Mouse (Mus musculus) forebrain, embryonic 13.5 days (tissue): ENCODE data around the gene Impg1. TPM values are rescaled to one million over a fixed set of nuclear protein-coding genes. Genes with fewer than 3 reads are reported as not detected.
A peak's percentile ranks its signal among the peaks of the same experiment; 100 is the strongest.
"Not testable (repeated sequence)": the region's sequence is repeated elsewhere in the genome, so short reads cannot be mapped to it uniquely, and the experiment has no call there.

Experiments used
- ATAC-seq: fragments of 200-750 bp; cut with Nextera tagmentation; 2 replicates; pipeline ENCODE4 v1.8.0; 2017
- H3K27ac ChIP-seq: fragments of 300-500 bp; sonication (generic); 2 replicates; pipeline ENCODE4 v1.5.1; 2015; ENCODE audit warnings: inconsistent platforms, mild to moderate bottlenecking, moderate library complexity
- H3K27me3 ChIP-seq: fragments of 300-500 bp; sonication (generic); 2 replicates; pipeline ENCODE4 v1.6.1; 2015; ENCODE audit warnings: mild to moderate bottlenecking, inconsistent platforms
- H3K36me3 ChIP-seq: fragments of 300-500 bp; sonication (generic); 2 replicates; pipeline ENCODE4 v1.6.1; 2015; ENCODE audit warnings: mild to moderate bottlenecking, inconsistent platforms; ENCODE audit not compliant: poor library complexity, severe bottlenecking
- H3K4me1 ChIP-seq: fragments of 300-500 bp; sonication (generic); 2 replicates; pipeline ENCODE4 v1.6.1; 2015; ENCODE audit warnings: inconsistent platforms
- H3K4me2 ChIP-seq: fragments of 300-500 bp; sonication (generic); 2 replicates; pipeline ENCODE4 v1.6.1; 2015; ENCODE audit warnings: inconsistent platforms, mild to moderate bottlenecking, moderate library complexity
- H3K4me3 ChIP-seq: fragments of 300-500 bp; sonication (generic); 2 replicates; pipeline ENCODE4 v1.5.1; 2015; ENCODE audit warnings: mild to moderate bottlenecking, inconsistent platforms
- H3K9ac ChIP-seq: fragments of 300-500 bp; sonication (generic); 2 replicates; pipeline ENCODE4 v1.6.1; 2015; ENCODE audit warnings: mild to moderate bottlenecking, inconsistent platforms
- H3K9me3 ChIP-seq: fragments of 300-500 bp; sonication (generic); replicated peaks from 2 replicates; pipeline ENCODE4 v1.6.1; 2016; ENCODE audit warnings: inconsistent platforms
- WGBS: fragments of 180-500 bp; shearing (Covaris S2); methylation state at CpG from one replicate; pipeline ENCODE4 v1.1.7; 2015; 5-methylcytosine and 5-hydroxymethylcytosine counted together
- polyA plus RNA-seq: library from polyadenylated mRNA; unstranded; fragments of >200 nt; fragmentation: Nextera tagmentation; extraction: Ambion mirVana; gene quantifications from 2 replicates; pipeline ENCODE4 v1.2.1, GENCODE M21; 2015

Gene Impg1
- polyA plus RNA-seq, 1 experiment from 2014 or later = not detected

DNA sequence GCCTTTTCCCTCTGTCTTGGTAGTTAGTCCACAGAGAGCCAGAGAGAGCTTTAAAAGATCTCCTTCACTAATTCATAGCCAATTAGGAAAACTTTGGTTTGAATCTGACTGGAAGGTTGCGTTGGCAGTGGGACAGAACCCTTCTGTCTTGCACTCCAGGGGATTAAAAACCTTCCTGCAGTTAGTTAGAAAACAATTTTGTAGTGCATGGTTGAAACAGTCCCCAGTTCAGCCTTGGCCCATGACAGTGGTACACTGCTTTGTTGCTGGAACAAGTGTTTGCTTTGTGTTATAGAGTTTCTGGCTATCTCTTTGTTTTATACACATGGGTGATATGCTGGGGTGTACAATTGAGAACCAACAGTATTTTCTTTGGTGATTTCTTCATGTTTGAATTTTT lies 124.4 kb downstream of the Impg1 start:
- no peak overlapping the region for H3K4me2 ChIP-seq
- H3K36me3 ChIP-seq = no peaks in the 10 kb centered on the region
- no peak overlapping the region for H3K4me3 ChIP-seq
- H3K27me3 ChIP-seq = no peaks in the 10 kb centered on the region
- no peak overlapping the region for H3K9ac ChIP-seq
- peak; percentile 61; the same call in 1 of the 2 replicates for ATAC-seq
- H3K4me1 ChIP-seq = no peaks in the 10 kb centered on the region
- 23% methylated on average over 1 of the region's 1 CpGs for whole genome bisulfite sequencing
- no peak overlapping the region for H3K27ac ChIP-seq
- no peaks in the 10 kb centered on the region for H3K9me3 ChIP-seq

DNA sequence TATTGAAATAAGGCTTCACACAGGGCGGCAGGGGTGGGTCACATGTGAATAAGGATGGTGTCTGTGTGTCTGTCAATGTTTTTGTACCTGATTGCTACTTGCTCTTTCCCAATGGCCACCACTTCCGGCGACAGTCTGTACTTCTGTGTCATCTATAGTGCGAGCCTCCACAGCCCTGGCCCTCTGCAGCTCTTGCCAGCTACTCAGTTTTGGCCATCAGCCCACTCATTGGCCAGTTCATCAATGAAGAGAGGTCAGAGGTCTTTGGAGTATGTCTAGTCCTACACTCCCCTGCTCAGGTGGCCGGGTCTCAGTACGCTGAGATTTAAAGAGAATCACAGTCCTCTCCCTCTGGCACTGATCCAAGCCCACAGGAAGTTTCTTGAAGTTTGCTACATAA lies 127.3 kb downstream of the Impg1 start:
- H3K4me1 ChIP-seq = no peaks in the 10 kb centered on the region
- no peak overlapping the region for H3K9ac ChIP-seq
- H3K27me3 ChIP-seq = 0 out of 2 replicates have a peak, but pooled peaks cover 2% of the 10 kb centered on the region
- WGBS = 90% methylated on average over 6 of the region's 6 CpGs
- no peak for ATAC-seq
- H3K4me3 ChIP-seq = no peak overlapping the region
- H3K9me3 ChIP-seq = no peaks in the 10 kb centered on the region
- no peak overlapping the region for H3K4me2 ChIP-seq
- H3K36me3 ChIP-seq = no peaks in the 10 kb centered on the region
- no peak overlapping the region for H3K27ac ChIP-seq

DNA sequence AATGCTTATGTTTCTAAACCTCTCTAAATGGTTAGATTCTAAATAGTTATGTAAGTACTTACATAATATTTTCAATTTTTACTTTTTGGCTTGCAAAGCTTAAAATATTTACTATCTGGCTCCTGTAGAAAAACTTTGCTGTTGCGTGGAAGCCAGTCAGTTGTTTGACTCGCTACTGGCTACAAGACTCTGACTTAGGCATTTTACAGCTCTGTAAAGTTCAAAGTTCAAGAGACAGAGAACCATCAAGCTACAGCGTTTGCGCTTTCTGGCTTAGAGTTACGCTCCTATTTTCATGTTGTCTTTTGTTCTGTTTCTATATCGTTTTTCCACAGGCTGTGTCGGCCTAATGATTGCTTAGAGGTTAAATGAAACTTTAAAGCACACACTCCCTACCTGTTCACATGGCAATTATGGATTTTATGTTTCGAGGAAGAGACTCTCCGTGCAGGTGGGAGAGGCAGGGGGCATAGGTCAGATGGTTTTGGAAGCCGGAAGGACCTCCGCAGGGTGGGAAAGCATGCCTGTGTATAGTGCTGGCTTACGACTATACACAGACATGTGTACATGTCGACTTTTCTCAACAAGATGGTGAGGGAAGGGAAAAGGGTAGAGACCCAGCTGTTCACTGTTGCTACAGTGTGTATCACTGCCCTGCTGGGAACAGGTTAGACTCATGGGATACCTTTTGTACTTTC lies 129.5 kb downstream of the Impg1 start:
- Histone ChIP-seq H3K36me3 (no peaks in the 10 kb centered on the region), H3K27ac (no peak overlapping the region), H3K4me2 (no peak overlapping the region), H3K9ac (no peak overlapping the region), H3K4me3 (no peak overlapping the region), H3K27me3 (0 out of 2 replicates have a peak, but pooled peaks cover 7% of the 10 kb centered on the region), H3K4me1 (no peaks in the 10 kb centered on the region), H3K9me3 (no peaks in the 10 kb centered on the region)
- 87% methylated on average over 13 of the region's 13 CpGs for WGBS
- no peak for ATAC-seq

DNA sequence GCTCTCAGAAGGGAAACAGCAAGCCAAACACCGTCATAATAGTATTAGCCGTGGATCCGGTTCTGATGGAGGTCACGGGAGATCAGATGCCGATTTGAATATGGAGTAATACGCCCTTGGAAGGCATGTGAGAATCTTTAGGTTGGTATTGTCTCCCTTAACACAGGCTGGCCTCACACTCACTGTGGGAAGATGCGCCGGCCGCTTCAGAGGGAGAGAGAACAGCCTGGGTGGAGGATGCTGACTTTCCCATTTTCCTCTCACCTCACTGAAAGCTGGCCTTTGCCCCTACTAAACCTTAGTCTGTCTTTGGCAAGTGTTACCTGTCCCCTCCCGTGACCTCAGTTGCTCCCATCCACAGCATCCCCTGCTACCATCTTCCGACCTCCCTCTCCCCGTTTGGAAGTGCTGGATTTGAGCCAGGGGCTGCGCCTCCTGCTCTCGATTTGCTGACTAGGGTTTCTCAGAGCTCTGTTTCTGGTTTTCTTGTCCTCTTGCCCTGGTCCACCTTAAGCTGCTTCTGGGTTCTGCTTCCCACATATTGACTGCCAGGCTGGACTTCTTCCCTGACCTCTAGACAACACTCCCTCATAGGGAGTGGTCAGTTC lies 131.2 kb downstream of the Impg1 start:
- Histone ChIP-seq H3K9me3 (no peaks in the 10 kb centered on the region), H3K36me3 (no peaks in the 10 kb centered on the region), H3K27me3 (0 out of 2 replicates have a peak, but pooled peaks cover 7% of the 10 kb centered on the region), H3K4me2 (no peak overlapping the region), H3K9ac (no peak overlapping the region), H3K4me1 (no peaks in the 10 kb centered on the region), H3K27ac (no peak overlapping the region), H3K4me3 (no peak overlapping the region)
- 68% methylated on average over 14 of the region's 14 CpGs for WGBS
- no peak for ATAC-seq

DNA sequence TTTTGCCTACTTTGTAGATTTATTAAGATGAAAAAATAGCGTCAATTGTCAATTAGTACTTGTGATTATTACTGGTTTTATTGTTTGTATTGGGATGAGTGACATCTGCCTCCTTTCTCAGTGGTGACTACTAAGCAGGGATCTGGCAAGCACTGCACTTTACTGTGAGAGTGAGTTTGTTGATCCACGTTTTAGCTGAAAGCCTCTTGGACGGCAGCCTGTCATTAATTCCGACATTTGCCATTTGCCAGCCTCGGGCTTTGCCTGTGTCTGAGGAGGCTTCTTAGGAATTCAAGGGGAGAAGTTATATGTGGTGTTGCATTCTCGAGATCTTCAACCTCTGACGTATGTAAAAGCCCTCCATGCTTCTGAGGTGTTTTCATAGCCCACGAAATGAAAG lies 131.8 kb downstream of the Impg1 start:
- no peak; the same call in 1 of the 2 replicates for ATAC-seq
- Histone ChIP-seq H3K9ac (no peak overlapping the region), H3K9me3 (no peaks in the 10 kb centered on the region), H3K4me2 (no peak overlapping the region), H3K27me3 (0 out of 2 replicates have a peak, but pooled peaks cover 7% of the 10 kb centered on the region), H3K4me1 (no peaks in the 10 kb centered on the region), H3K4me3 (no peak overlapping the region), H3K27ac (no peak overlapping the region), H3K36me3 (no peaks in the 10 kb centered on the region)
- 48% methylated on average over 8 of the region's 8 CpGs for WGBS

DNA sequence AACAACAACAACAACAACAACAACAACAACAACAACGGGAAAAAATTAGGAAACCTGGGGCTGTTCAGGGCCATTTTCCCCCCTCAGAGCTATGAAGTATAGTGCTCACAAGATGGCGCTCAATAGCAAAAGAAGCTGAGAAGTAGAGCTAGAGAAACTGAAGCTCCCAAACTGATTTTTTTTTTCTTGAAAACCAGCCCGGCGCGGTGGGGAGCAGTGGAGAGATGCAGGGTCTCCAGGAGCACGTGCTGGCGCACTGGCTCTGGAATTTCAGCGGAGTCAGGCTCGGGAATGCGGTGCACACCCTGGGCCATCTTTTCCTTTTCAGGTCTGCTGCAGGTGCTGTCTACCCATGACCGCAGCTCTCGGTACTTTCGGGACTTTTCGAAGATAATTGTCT lies 133.1 kb downstream of the Impg1 start:
- Histone ChIP-seq H3K9me3 (no peaks in the 10 kb centered on the region), H3K4me2 (peak overlapping the region; percentile 56), H3K4me3 (peak overlapping the region; percentile 24), H3K4me1 (no peaks in the 10 kb centered on the region), H3K27ac (no peak overlapping the region), H3K36me3 (no peaks in the 10 kb centered on the region), H3K27me3 (0 out of 2 replicates have a peak, but pooled peaks cover 7% of the 10 kb centered on the region), H3K9ac (no peak overlapping the region)
- peak; percentile 84 for ATAC-seq
- WGBS = 19% methylated on average over 14 of the region's 14 CpGs

DNA sequence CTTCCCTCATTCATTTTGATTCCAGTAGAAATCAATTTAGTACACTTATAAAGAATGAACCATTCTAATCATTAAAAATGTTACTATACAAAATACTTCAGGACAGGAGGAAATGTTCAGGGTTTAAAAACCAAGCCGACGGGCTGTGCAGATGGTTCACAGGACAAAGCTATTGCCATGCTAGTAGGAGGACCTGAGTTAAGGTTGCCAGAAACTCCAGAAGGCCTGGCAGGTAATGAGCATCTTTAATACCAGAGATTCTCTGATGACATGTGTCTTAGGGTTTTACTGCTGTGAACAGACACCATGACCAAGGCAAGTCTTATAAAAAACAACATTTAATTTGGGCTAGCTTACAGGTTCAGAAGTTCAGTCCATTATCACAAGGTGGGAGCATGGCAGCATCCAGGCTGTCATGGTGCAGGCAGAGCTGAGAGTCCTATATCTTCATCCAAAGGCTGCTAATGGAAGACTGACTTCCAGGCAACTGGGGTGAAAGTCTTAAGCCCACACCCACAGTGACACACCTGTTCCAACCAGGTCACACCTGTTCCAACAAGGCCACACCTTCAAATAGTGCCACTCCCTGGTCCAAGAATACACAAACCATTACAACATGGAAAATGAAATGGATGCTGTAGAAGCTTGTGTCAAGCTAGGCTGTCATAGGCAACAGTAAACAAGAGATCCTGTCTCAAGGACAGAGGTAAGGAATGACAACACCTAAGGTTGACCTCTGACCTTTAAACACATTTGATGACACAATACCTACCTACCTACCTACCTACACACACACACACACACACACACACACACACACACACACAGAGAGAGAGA lies 144.0 kb downstream of the Impg1 start:
- not testable (repeated sequence) for H3K4me3 ChIP-seq, H3K27me3 ChIP-seq, H3K4me1 ChIP-seq, H3K4me2 ChIP-seq, H3K9me3 ChIP-seq, H3K36me3 ChIP-seq, ATAC-seq, H3K9ac ChIP-seq, H3K27ac ChIP-seq
- WGBS = 97% methylated on average over 2 of the region's 2 CpGs

DNA sequence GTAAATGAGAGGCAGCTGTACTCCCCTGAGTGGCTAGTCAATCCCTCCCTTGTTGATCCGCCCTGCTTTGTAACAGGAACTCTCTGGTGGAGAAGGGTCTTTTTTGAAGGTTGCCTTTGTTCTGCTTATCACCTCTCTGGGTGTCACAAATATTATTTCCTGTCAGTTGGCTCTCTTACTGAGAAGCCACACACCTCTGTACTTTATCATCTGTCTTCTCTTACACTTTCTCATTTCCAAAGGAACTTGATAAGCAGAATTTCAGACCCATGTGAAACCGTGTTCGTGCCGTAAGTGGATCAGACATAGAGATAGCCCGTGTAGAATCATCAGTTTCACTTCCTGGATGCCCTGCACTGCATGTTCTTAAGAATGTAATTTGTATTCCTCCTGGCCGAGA lies 147.3 kb downstream of the Impg1 start:
- H3K4me2 ChIP-seq = no peak overlapping the region
- no peaks in the 10 kb centered on the region for H3K36me3 ChIP-seq
- no peak overlapping the region for H3K9ac ChIP-seq
- WGBS = 92% methylated on average over 6 of the region's 6 CpGs
- no peaks in the 10 kb centered on the region for H3K4me1 ChIP-seq
- ATAC-seq = no peak
- no peaks in the 10 kb centered on the region for H3K27me3 ChIP-seq
- no peak overlapping the region for H3K27ac ChIP-seq
- H3K9me3 ChIP-seq = no peaks in the 10 kb centered on the region
- H3K4me3 ChIP-seq = no peak overlapping the region

DNA sequence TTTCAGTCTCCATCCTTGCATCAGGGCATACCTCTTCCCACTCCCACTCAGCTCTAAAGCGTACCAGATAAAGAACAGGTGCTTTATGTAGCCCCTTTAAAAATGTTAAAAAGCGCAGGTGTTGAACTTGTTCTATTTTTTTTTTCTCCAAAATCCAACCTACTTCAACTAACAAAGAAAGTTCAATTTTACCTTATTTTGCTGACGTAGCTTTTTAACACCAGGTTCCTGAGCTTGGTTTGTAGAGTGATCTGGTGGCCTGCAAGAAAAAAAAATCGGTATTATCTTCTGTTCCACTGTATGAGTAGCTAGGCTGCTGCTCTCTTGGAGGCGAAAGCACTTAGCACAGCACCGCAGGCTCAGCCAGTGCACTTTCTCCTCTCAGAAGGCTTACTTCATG lies 149.4 kb downstream of the Impg1 start:
- ATAC-seq = no peak
- WGBS = 90% methylated on average over 6 of the region's 6 CpGs
- Histone ChIP-seq H3K4me1 (no peaks in the 10 kb centered on the region), H3K27ac (no peak overlapping the region), H3K9me3 (no peaks in the 10 kb centered on the region), H3K27me3 (no peaks in the 10 kb centered on the region), H3K4me3 (no peak overlapping the region), H3K36me3 (no peaks in the 10 kb centered on the region), H3K9ac (no peak overlapping the region), H3K4me2 (no peak overlapping the region)

DNA sequence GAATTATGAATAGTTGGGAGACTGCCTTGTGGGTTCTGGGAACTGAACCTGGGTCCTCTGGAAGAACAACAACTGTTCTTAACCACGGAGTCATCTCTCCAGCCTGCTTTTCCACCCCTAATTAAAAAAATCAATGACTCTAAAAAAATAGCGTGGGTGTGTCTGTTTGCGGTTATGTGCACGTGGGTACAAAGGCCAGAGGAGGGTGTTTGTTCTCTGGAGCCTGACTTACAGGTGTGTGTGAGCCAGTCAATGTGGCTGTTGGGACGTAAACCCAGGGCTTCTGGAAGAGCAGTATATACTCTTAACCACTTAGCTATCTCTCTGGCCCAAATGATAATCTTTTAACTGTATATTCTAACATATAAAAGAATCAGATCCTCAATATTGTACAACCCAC lies 151.7 kb downstream of the Impg1 start:
- 79% methylated on average over 5 of the region's 5 CpGs for WGBS
- no peaks in the 10 kb centered on the region for H3K9me3 ChIP-seq
- no peak overlapping the region for H3K4me2 ChIP-seq
- no peak for ATAC-seq
- H3K4me1 ChIP-seq = no peaks in the 10 kb centered on the region
- no peaks in the 10 kb centered on the region for H3K27me3 ChIP-seq
- no peaks in the 10 kb centered on the region for H3K36me3 ChIP-seq
- H3K9ac ChIP-seq = no peak overlapping the region
- H3K27ac ChIP-seq = no peak overlapping the region
- H3K4me3 ChIP-seq = no peak overlapping the region

DNA sequence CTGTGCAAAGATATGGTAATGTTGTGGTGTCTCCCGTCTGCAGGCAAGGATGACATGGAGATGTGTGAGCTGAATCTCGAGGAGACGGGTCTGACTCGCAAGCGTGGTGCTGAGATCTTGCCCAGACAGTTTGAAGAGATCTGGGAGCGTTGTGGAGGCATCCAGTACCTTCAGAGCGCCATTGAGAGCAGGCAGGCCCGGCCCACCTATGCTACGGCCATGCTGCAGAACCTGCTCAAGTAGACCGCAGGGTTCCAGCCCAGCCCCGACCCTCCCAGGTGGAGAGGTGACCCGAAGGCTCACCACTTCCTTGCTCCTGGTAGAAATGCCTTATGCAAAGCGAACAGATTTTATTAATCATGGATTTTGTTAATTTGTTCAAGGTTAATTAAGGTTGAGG lies 157.7 kb downstream of the Impg1 start:
- no peaks in the 10 kb centered on the region for H3K27me3 ChIP-seq
- no peak overlapping the region for H3K4me2 ChIP-seq
- H3K27ac ChIP-seq = no peak overlapping the region
- no peaks in the 10 kb centered on the region for H3K9me3 ChIP-seq
- no peak overlapping the region for H3K9ac ChIP-seq
- H3K4me3 ChIP-seq = no peak overlapping the region
- H3K36me3 ChIP-seq = no peaks in the 10 kb centered on the region
- ATAC-seq = no peak
- 87% methylated on average over 13 of the region's 13 CpGs for WGBS
- H3K4me1 ChIP-seq = no peaks in the 10 kb centered on the region

DNA sequence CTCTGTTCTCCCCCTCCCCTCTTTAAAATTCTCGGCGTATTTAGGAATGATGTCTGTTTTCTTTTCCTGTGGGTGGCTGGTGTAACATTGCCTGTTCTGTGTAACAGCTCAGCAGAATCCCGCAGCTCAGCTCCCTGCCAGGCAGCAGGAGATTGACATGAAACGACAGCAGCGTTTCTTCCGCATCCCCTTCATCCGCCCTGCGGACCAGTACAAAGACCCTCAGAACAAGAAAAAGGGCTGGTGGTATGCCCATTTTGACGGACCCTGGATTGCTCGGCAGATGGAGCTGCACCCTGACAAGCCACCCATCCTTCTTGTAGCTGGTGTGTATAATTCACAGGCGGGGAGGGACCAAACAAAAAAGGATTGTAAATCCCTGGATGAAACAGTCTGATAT lies 158.4 kb downstream of the Impg1 start:
- no peaks in the 10 kb centered on the region for H3K36me3 ChIP-seq
- no peaks in the 10 kb centered on the region for H3K9me3 ChIP-seq
- whole genome bisulfite sequencing = 29% methylated on average over 11 of the region's 11 CpGs
- H3K4me3 ChIP-seq = peak overlapping the region; percentile 17
- peak overlapping the region; percentile 59 for H3K27ac ChIP-seq
- peak; percentile 84 for ATAC-seq
- no peaks in the 10 kb centered on the region for H3K27me3 ChIP-seq
- peak overlapping the region; percentile 40 for H3K4me2 ChIP-seq
- peak overlapping the region; percentile 45 for H3K9ac ChIP-seq
- H3K4me1 ChIP-seq = no peaks in the 10 kb centered on the region
